Mouse (Mus musculus) liver, adult 2 months (tissue): ENCODE data around the gene C2cd5. TPM values are rescaled to one million over a fixed set of nuclear protein-coding genes. Genes with fewer than 3 reads are reported as not detected.

Experiments used
- DNase-seq: peaks from one replicate; pipeline ENCODE4 v3.0.0-alpha.2; 2011; ENCODE audit warnings: low read depth, low spot score; ENCODE audit errors: extremely low read depth
- H3K27ac ChIP-seq: fragments of 200-500 bp; replicated peaks from 2 replicates; pipeline ENCODE4 v1.5.1; 2012; ENCODE audit warnings: low read depth, mild to moderate bottlenecking, control low read depth, inconsistent platforms, low read length; ENCODE audit not compliant: insufficient read depth
- H3K27me3 ChIP-seq: fragments of 200-500 bp; 2 replicates; pipeline ENCODE4 v1.6.1; 2012; ENCODE audit warnings: mild to moderate bottlenecking, moderate library complexity, low read length, inconsistent platforms; ENCODE audit not compliant: control insufficient read depth, insufficient read depth
- H3K36me3 ChIP-seq: fragments of 200-500 bp; 2 replicates; pipeline ENCODE4 v1.6.1; 2012; ENCODE audit warnings: low read length, inconsistent platforms; ENCODE audit not compliant: control insufficient read depth, insufficient read depth
- H3K4me1 ChIP-seq: fragments of 200-500 bp; 2 replicates; pipeline ENCODE4 v1.6.1; 2011; ENCODE audit warnings: low read length; ENCODE audit not compliant: control insufficient read depth, insufficient read depth
- H3K4me3 ChIP-seq: fragments of 200-500 bp; 2 replicates; pipeline ENCODE4 v1.5.1; 2011; ENCODE audit warnings: low read depth, mild to moderate bottlenecking, control low read depth, low read length, moderate library complexity; ENCODE audit not compliant: insufficient read depth
- H3K79me2 ChIP-seq: fragments of 200-500 bp; 2 replicates; pipeline ENCODE4 v1.6.1; 2012; ENCODE audit warnings: inconsistent platforms, mild to moderate bottlenecking, low read length, moderate library complexity; ENCODE audit not compliant: control insufficient read depth, insufficient read depth
- H3K9ac ChIP-seq: fragments of 200-500 bp; 2 replicates; pipeline ENCODE4 v1.6.1; 2012; ENCODE audit warnings: low read depth, mild to moderate bottlenecking, control low read depth, inconsistent platforms, low read length
- CTCF ChIP-seq: fragments of 200-500 bp; IDR thresholded peaks from 2 replicates; pipeline ENCODE4 v1.5.1; 2011; ENCODE audit warnings: low read depth, low read length, control low read depth
- POLR2A ChIP-seq: fragments of 200-500 bp; IDR thresholded peaks from 2 replicates; pipeline ENCODE4 v1.6.1; 2011; ENCODE audit warnings: low read length, control low read depth; ENCODE audit not compliant: insufficient read depth; ENCODE audit errors: extremely low read depth
- WGBS: fragments of 180-500 bp; shearing (Covaris S2); methylation state at CpG from one replicate; pipeline ENCODE4 v1.1.7; 2018; 5-methylcytosine and 5-hydroxymethylcytosine counted together
- polyA plus RNA-seq: library from polyadenylated mRNA; depleted of rRNA; stranded (reverse); fragments of >200 nt; gene quantifications from 2 replicates; pipeline ENCODE4 v1.2.3, GENCODE M21; 2012
- total RNA-seq: library from RNA; depleted of rRNA; stranded (reverse); fragments of >200 nt; gene quantifications from 2 replicates; pipeline ENCODE4 v1.2.3, GENCODE M21; 2014

Gene C2cd5
- total and polyA plus RNA-seq, 2 experiments: 3.2 to 4.1 TPM

DNA sequence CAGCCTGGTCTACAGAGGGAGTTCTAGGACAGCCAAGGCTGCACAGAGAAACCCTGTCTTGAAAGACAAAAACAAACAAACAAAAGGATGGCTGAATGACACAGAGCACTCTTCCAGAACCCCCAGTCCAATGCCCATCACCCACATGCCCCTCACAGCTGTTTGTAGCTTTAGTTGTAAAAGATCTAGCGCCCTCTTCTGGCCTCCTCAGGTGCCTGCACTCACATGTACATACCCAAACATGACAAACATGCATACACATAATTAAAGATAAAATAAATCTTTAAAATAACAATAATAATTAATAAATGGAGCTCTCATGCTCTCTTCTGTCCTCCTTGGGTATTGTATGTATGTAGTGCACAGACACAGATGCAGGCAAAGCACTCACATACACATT is 122.7 kb downstream of the C2cd5 start:
- Histone ChIP-seq H3K36me3 (no peaks in the 10 kb centered on the region), H3K4me1 (no peaks in the 10 kb centered on the region), H3K27me3 (no peaks in the 10 kb centered on the region), H3K4me3 (no peak overlapping the region), H3K9ac (no peak overlapping the region), H3K79me2 (no peaks in the 10 kb centered on the region), H3K27ac (no peak overlapping the region)
- no peak for DNase-seq
- 0 out of 2 replicates have a peak, but pooled peaks have one; percentile 16 for TF ChIP-seq CTCF
- TF ChIP-seq POLR2A: no peak
- WGBS: 48% methylated on average over 1 of the region's 1 CpGs

GRCm38 (mm10) chr6:142973289-142973688 is 126.7 kb downstream of the C2cd5 start:
- Histone ChIP-seq H3K27me3 (no peaks in the 10 kb centered on the region), H3K4me3 (no peak overlapping the region), H3K4me1 (no peaks in the 10 kb centered on the region), H3K79me2 (no peaks in the 10 kb centered on the region), H3K36me3 (no peaks in the 10 kb centered on the region), H3K27ac (no peak overlapping the region), H3K9ac (no peak overlapping the region)
- TF ChIP-seq CTCF (no peak), POLR2A (no peak)
- WGBS: 92% methylated on average over 7 of the region's 7 CpGs
- no peak for DNase-seq

DNA sequence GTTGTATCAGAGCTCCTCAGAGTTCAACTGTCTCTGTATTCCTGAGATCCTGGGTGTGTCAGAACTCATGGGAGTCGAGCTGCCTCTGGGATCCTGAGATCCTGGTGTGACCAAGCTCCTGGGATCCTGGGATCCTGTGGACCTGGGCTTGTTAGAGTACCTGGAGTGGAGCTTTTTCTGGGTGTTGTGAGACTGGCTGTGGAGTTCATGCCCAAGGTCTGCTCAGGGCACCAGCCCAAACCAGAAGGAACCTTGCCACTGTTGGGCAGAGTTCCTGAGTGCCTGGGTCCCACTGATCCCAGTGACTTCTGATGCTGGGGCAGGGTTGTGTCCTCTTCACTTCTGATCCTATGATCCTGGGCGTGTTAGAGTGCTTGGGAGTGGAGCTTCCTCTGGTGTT is 127.7 kb downstream of the C2cd5 start:
- no peak overlapping the region for H3K9ac ChIP-seq
- no peak overlapping the region for H3K4me3 ChIP-seq
- WGBS: 55% methylated on average over 2 of the region's 2 CpGs
- TF ChIP-seq POLR2A (no peak), CTCF (no peak)
- no peak for DNase-seq
- H3K27me3 ChIP-seq: no peaks in the 10 kb centered on the region
- H3K79me2 ChIP-seq: no peaks in the 10 kb centered on the region
- H3K4me1 ChIP-seq: peaks cover 2% of the 10 kb centered on the region
- no peaks in the 10 kb centered on the region for H3K36me3 ChIP-seq
- H3K27ac ChIP-seq: no peak overlapping the region

DNA sequence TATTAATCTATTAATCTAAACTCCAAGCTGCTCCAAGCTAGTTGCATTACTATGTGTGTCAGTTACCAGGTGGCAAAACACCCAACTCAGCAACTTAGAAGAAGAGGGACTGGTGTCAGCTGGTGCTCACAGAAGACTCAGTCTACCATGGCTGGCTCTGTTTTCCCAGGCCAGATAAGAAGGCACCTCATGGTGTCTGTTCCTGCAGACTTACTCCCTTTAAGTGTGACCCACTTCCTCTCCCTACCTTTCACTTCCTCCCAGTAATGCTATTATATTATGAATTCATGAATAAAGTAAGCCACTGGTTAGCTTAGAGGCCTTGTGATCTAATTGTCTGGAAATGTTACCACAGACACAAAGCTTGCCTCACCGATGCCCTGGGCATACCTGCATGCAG is 132.5 kb downstream of the C2cd5 start:
- H3K9ac ChIP-seq: no peak overlapping the region
- peaks cover 14% of the 10 kb centered on the region; the same call in 1 of the 2 replicates for H3K27me3 ChIP-seq
- peak; percentile 71 for DNase-seq
- H3K4me1 ChIP-seq: peaks cover 4% of the 10 kb centered on the region
- no peaks in the 10 kb centered on the region for H3K36me3 ChIP-seq
- H3K27ac ChIP-seq: no peak overlapping the region
- no peak overlapping the region for H3K4me3 ChIP-seq
- TF ChIP-seq CTCF: no peak
- no peak for TF ChIP-seq POLR2A
- WGBS: 91% methylated on average over 1 of the region's 1 CpGs
- no peaks in the 10 kb centered on the region for H3K79me2 ChIP-seq

DNA sequence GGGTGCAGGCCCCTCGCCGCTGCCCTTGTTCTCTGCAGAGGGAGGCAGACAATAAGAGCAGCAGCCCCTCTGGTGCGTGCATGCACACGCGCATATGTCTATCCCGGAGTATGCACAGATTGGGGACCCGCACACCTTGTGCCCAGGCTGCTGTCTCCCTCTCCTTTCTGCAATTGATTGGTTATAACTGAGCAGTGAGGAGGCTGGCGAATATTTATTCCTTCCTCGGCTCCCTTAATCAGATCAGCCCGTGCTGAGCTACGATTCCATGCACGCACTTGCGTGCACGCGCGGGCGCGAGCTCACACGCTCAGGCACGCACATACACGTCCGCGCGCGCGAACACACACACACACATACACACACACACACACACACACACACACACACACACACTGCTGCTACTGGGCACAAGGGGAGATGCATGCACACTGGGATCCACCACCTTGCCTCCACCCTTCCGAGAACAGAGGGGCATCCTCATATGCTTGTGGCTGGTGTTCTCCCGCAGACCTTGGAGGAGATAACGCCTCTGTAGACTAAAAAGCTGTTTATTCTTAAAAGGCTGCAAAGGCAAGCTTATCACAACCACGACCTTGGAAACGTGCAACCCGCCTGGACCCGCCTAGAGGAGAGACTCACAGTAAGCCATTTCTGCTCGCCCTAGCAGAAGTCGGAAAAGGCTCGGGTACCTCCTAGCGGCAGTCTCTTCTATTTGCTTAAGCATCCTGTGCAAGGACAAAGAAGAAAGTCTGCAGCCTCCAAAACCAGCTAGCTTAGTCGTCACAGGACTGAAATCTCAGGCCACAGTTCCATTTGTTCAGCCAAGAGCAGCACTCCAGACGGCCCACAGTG is 135.2 kb downstream of the C2cd5 start:
- Histone ChIP-seq H3K79me2 (no peaks in the 10 kb centered on the region), H3K27me3 (peaks cover 14% of the 10 kb centered on the region; the same call in 1 of the 2 replicates), H3K27ac (no peak overlapping the region), H3K4me1 (peaks cover 4% of the 10 kb centered on the region), H3K9ac (no peak overlapping the region), H3K36me3 (no peaks in the 10 kb centered on the region), H3K4me3 (peak overlapping the region; percentile 27; the same call in 1 of the 2 replicates)
- no peak for TF ChIP-seq POLR2A
- peak; percentile 65 for TF ChIP-seq CTCF
- DNase-seq: peak; percentile 53
- WGBS: 2% methylated on average over 39 of the region's 39 CpGs

DNA sequence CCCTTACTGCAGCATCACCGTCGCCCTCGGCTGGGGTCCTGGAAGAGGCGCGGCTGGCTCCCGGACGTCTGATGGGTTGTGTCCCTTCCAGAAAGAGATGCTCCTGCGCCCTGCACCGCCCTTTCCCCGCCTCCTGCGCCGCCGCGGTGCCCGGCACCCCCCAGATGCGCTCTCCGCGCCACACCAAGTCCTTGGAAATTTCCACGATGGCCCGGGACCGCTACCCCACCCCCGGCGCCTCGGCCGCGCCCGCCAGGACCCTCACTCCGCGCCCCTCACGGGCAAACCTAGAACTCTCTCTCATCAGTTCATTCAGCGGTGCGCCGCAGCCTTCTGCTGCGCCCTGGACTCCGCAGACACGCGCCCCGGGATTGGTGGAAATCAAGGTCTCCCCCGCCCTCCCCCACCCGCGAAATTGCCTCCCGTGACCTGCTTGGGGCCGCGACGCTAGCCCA is 135.8 kb downstream of the C2cd5 start, which contains the start of gene St8sia1:
TSS of gene St8sia1 (minus strand) at position 377 of the 455 bp plus-strand sequence.
- Histone ChIP-seq H3K36me3 (no peaks in the 10 kb centered on the region), H3K9ac (no peak within 1 kb of the TSS), H3K4me1 (peaks cover 4% of the 10 kb centered on the region), H3K27me3 (peaks cover 14% of the 10 kb centered on the region; the same call in 1 of the 2 replicates), H3K4me3 (peak within 1 kb of the TSS; percentile 27; the same call in 1 of the 2 replicates), H3K27ac (no peak within 1 kb of the TSS), H3K79me2 (no peaks in the 10 kb centered on the region)
- TF ChIP-seq CTCF: no peak
- TF ChIP-seq POLR2A: no peak
- WGBS: 3% methylated on average over 45 of the region's 45 CpGs
- no peak for DNase-seq
